Mouse (Mus musculus) retina, postnatal 7 days (tissue): ENCODE results near the gene Atxn1.

Experiments
- DNase-seq: peaks from one replicate; pipeline ENCODE4 v3.0.0-alpha.2; 2012; ENCODE audit warnings: low read depth, low spot score

The Atxn1 gene

GRCm38 (mm10) chr13:45931215-45931614 is 33.6 kb downstream of the Atxn1 start:
- no peak for DNase-seq

- DNase-seq: no peak
Measured at GRCm38 (mm10) chr13:45929744-45930143, 35.1 kb downstream of the Atxn1 start.

- DNase-seq: no peak
Measured at GRCm38 (mm10) chr13:45925294-45925693, 39.5 kb downstream of the Atxn1 start.

GRCm38 (mm10) chr13:45924555-45924954 is 40.3 kb downstream of the Atxn1 start:
- DNase-seq: no peak

- no peak for DNase-seq
Measured at GRCm38 (mm10) chr13:45923086-45923485, 41.7 kb downstream of the Atxn1 start.

- no peak for DNase-seq
Measured at GRCm38 (mm10) chr13:45922467-45922866, 42.3 kb downstream of the Atxn1 start.

- no peak for DNase-seq
Measured at GRCm38 (mm10) chr13:45918956-45919711, 45.7 kb downstream of the Atxn1 start.

GRCm38 (mm10) chr13:45918006-45918380 is 46.8 kb downstream of the Atxn1 start:
- no peak for DNase-seq

- no peak for DNase-seq
Measured at GRCm38 (mm10) chr13:45917058-45918005, 47.5 kb downstream of the Atxn1 start.

- DNase-seq: no peak
Measured at GRCm38 (mm10) chr13:45915921-45916320, 48.9 kb downstream of the Atxn1 start.

GRCm38 (mm10) chr13:45915026-45915425 is 49.8 kb downstream of the Atxn1 start:
- no peak for DNase-seq

GRCm38 (mm10) chr13:45914117-45914516 is 50.7 kb downstream of the Atxn1 start:
- DNase-seq: no peak

- no peak for DNase-seq
Measured at GRCm38 (mm10) chr13:45911848-45912247, 53.0 kb downstream of the Atxn1 start.

GRCm38 (mm10) chr13:45911069-45911468 is 53.7 kb downstream of the Atxn1 start:
- no peak for DNase-seq

- no peak for DNase-seq
Measured at GRCm38 (mm10) chr13:45910348-45910747, 54.5 kb downstream of the Atxn1 start.

- no peak for DNase-seq
Measured at GRCm38 (mm10) chr13:45907181-45907691, 57.6 kb downstream of the Atxn1 start.

- DNase-seq: no peak
Measured at GRCm38 (mm10) chr13:45906438-45907166, 58.2 kb downstream of the Atxn1 start.

- no peak for DNase-seq
Measured at GRCm38 (mm10) chr13:45904955-45905354, 59.9 kb downstream of the Atxn1 start.

GRCm38 (mm10) chr13:45904456-45904855 is 60.4 kb downstream of the Atxn1 start:
- no peak for DNase-seq

GRCm38 (mm10) chr13:45903519-45904274 is 61.1 kb downstream of the Atxn1 start:
- no peak for DNase-seq

- DNase-seq: no peak
Measured at GRCm38 (mm10) chr13:45902457-45902856, 62.4 kb downstream of the Atxn1 start.
